Mouse (Mus musculus): Measurements from ENCODE around the gene Vmn2r47.
"Not testable (repeated sequence)": the region's sequence is repeated elsewhere in the genome, so short reads cannot be mapped to it uniquely, and the experiment has no call there.

Gene Vmn2r47

DNA sequence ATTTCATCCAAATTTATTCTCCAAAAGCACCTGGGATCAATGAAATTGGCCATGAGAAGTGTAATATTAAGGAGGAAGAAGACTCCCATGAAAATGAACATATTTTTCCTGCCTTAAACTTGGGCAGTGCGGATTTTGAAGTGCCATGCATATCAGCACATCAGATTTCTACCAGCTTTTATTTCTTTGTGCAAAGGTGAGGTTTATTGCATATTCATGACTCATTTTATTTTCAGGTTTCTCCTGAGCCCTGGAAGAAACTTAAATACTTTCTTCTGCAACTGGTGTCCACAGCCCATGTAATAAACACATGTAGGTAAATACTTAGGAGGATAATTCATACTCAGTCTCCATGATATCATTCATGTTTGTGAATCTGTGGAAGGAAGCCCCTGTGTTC is at the start of gene Vmn2r47:
Gene Vmn2r47, minus strand, starts transcription at position 101 of the 400 bp plus-strand sequence.
- DNase-seq (ENCODE audit: low spot score), result not testable (repeated sequence)

DNA sequence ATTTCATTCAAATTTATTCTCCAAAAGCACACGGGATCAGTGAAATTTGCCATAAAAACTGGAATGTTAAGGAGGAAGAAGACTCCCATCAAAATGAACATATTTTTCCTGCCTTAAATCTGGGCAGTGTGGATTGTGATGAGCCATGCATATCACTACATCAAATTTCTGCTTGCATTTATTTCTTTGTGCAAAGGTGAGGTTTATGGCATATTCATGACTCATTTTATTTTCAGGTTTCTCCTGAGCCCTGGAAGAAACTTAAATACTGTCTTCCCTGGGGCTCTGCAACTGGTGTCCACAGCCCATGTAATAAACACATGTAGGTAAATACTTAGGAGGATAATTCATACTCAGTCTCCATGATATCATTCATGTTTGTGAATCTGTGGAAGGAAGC is 70.7 kb downstream of the Vmn2r47 start, which contains the start of gene Vmn2r46:
Gene Vmn2r46, minus strand, starts transcription at position 101 of the 400 bp plus-strand sequence.
- not testable (repeated sequence) for DNase-seq (ENCODE audit: low spot score)

Data from MN1 (cell line).